Mouse (Mus musculus) frontal cortex, adult (tissue): Measurements from ENCODE around the gene Irf2.

Experiments
- ATAC-seq: cut with Nextera tagmentation; 2 replicates; pipeline ENCODE4 v1.9.2; 2017; ENCODE audit warnings: mild to moderate bottlenecking, moderate library complexity, mixed read lengths; ENCODE audit not compliant: low TSS enrichment

The Irf2 gene

DNA sequence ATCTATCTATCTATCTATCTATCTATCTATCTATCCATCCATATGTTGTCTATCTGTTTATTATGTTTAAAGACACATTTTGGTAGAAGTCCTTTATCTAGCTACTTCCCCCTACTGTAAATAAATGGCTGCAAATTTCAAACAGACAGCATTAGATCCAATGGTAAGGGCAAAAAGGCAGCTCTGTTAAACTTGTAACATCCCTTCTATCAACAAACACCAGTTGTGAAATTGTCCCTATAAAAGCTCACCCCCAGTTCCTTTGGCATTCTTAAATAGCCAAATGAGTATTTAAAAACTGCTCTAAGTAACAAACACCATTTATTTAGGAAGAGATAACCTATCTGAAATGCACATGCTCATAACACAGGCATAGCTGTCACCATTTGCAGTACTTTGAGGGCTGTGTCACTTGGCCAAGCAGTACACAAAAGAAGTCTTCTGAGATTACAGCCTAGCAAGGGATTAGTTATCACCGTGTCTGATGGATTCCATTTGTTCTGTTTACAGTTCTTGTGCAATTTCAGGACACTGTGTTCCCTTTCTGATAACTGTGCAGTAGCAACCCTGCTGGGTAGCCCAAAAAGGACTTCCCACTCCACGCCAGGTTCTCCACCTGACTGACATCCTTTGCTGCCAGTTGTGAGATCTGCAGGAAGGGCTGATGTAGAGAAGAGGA lies 136.2 kb downstream of the Irf2 start:
- ATAC-seq = no peak

GRCm38 (mm10) chr8:46881348-46881747 lies 141.8 kb downstream of the Irf2 start:
- ATAC-seq = no peak

DNA sequence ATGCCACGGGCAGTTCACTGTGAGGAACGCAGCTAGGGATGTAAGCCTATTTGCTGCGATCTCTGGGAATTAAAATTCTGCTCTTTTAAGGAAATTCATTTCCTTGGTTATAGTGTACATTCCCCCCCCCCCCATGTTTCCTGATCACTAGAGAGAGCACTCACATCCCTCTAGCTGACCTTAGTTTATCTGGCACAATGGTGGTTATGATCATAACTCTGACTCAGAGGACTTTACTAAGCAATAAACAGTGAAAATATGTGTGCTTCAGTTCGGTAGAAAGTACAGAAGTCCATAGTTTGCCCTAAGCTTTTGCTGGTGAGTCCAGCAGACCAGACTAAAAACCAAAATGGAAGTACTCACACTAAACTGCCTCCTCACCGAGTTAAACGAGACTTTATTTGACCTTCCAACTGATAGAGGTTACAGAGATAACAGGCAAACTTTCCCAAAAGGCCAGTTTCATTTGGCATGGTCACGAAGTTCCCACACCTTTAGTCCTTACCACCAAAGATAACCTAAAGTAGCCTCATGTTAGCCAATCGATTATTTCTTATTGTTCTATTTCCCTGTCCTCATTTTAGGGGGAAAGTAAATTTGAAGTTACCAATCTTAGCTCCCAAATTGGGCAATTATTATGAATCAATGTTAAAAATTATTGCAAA lies 142.4 kb downstream of the Irf2 start:
- no peak for ATAC-seq

DNA sequence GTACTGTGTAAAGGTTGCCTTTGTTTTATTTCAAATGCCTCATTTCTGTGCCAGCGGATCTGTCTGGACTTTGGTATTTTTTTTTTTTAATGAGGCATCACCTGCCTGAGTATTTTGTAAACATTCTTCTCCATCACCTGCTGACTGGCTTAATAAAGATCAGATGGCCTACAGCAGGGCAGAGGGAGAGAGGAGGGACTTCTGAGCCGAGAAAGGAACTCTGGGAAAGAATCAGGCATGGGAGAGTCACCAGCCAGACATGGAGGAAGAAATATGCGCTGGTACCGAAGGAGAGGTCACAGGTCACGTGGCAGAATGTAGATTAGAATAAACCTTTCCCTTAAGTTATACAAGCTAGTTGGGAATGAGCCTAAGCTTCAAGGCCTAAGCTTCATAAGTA lies 143.2 kb downstream of the Irf2 start:
- no peak for ATAC-seq

GRCm38 (mm10) chr8:46883232-46884000 lies 143.9 kb downstream of the Irf2 start:
- ATAC-seq = no peak

GRCm38 (mm10) chr8:46885786-46886185 lies 146.3 kb downstream of the Irf2 start:
- no peak for ATAC-seq

GRCm38 (mm10) chr8:46886216-46886615 lies 146.7 kb downstream of the Irf2 start:
- no peak for ATAC-seq

DNA sequence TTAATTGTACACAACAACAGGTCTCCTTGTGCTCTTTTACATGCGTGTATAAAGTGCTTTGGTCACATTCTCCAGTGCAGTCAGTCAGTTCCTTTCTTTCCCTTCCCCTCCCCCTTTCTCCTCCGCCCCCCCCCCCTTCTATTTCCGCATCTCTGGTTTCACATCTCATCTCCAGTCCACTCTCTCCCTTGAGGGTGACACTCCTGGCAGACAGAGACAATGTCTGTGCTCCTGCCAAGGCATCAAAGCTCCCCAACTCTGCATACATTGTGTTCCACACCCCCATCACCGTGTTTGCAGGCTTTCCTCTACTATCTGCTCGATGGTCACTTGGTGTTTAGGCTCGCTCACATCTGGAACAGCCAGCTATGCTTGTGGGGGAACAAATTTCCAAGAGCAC lies 147.9 kb downstream of the Irf2 start:
- no peak for ATAC-seq

DNA sequence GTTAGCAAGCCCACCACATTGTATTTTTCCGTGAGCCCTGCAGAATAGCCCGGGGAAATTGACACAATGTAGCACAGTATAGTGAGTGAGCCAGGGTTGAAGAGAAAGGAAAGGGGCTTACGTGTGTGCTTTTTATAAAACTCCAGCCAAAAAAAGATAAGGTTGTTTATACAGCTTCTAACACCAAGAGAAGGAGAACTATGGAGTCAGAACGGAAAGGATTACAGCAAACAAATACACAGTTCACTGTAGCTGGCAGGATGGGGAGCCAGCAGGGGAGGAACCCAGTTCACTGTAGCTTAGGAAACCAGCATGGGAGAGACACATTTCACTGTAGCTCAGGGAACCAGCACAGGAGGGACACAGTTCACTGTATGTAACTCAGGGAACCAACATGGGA lies 149.0 kb downstream of the Irf2 start:
- no peak; the same call in 1 of the 2 replicates for ATAC-seq

GRCm38 (mm10) chr8:46890241-46890640 lies 150.7 kb downstream of the Irf2 start:
- ATAC-seq = no peak

DNA sequence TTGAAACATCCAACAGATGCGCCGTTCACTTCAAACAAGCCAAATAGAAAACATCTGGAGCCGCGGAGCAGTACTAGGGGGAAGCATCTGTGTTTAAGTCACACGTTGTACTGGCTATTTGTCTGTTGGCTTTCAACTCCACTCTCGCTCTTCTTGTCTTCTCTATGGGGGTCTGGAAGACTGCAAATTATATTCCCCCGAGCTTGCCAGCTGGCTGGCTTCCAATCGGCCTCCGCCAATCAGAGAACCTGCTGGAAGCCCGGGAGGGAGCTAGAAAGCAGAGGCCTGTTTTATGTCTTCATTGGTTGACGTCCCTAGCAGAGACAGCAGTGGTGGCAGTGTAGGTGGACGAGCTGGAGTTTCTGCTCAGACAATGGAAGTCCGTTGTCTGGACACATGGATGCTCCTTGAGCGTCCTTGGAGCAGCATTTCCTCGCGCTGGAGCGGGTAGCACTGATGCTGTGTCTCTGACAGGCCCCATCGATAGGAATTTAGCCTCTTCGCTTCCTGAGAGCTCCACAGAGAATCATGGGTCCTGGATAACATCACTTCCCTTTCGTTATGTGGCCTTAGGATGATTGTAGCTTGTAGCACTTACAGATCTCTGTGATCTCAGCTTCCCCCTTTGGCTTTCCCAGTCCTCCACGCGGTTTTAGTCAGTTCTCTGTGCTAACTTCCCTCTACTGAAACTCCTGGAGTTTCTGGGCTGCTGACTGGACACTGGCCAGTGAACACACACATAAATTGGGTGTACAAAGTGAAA lies 153.2 kb downstream of the Irf2 start:
- ATAC-seq = no peak

DNA sequence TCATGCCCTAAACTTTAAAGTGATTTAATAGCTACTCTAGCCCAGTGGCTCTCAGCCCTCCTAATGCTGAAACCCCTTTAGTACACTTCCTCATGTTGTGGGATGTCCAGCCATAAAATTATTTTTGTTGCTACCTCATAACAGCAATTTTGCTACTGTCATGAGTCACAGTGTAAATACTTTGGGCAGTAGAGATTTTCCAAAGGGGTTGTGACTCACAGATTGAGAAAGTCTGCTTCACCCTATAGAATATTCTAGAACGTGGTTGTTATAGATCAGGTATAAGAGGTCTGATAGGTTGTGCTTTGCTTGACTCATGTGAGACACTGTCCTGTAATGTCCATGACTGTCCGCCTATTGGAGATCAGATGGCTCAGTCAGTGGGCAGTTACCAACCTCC lies 154.9 kb downstream of the Irf2 start:
- ATAC-seq = no peak

DNA sequence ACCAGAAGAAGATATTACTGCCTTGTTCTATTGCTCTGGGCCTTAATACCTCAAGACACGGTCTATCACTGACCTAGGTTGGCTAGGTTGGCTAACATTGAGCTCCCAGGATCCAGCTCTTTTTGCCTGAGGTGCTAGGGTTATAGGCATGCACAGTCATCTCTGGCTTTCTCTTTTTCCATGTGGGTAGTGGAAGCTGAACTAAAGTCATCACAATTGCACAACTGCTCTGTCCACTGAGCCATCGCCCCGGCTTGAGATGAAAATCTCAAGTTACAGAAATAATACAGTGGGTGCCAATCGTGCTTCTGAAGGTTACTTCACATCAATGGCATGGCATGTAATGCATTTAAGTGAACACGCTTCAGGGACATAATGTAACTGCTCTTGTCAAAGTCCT lies 156.5 kb downstream of the Irf2 start:
- ATAC-seq = no peak

DNA sequence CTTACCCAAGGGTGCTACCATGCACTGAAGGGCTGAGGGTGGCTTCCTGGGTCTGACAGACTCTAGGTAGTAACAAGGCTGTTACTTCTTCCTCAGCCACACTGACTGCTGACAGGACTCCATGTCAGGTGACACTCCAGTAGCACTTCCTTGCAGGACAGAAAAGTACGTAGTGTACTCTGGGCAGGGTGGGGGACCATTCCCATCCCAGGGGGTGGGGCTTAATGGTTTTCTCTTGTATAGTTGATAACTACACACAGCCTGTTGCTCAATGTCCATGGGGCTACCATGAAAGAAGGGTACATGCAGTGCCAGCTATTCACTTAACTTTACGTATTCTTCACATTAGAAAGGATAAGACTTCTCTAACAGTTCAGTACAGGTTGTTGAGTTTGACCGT lies 157.2 kb downstream of the Irf2 start:
- no peak for ATAC-seq
